10 mouse cellular contexts compared by ENCODE assay signal in genomic region chr3:88541622-88542401, GRCm38 (mm10). TPM values are rescaled to one million over a fixed set of nuclear protein-coding genes. Genes with fewer than 3 reads are reported as not detected.
DNase-seq lines count a peak whose midpoint lies in the region; ATAC-seq lines count a peak whose summit lies in the region.
"Had no signal": no experiment of that assay in that cellular context is flagged by ENCODE, and none has a peak within 500 bp of the region (broad histone marks: within the 10 kb centered on the region; RNA-seq: fewer than 3 reads in every experiment).

No protein-coding gene starts in this region.

- ATAC-seq in heart, embryonic 12.5 days (ENCODE audit: insufficient number of reproducible peaks, low FRiP score): no peak
- ATAC-seq in forebrain, embryonic 15.5 days (replicated peaks): peak; percentile 54
- no peak for ATAC-seq in midbrain, embryonic 12.5 days (ENCODE audit: low FRiP score, low read depth)
- no peak for ATAC-seq in megakaryocyte, adult 5-6 weeks (ENCODE audit: poor library complexity, severe bottlenecking)

- H3K9ac ChIP-seq in heart, embryonic 12.5 days: no peak overlapping the region
- H3K9ac ChIP-seq in forebrain, embryonic 15.5 days (replicated peaks): no peak overlapping the region
- no peak overlapping the region for H3K9ac ChIP-seq in midbrain, embryonic 12.5 days (replicated peaks)

- H3K9me3 ChIP-seq in heart, embryonic 12.5 days (replicated peaks): no peaks in the 10 kb centered on the region
- H3K9me3 ChIP-seq in forebrain, embryonic 15.5 days: no peaks in the 10 kb centered on the region
- H3K9me3 ChIP-seq in midbrain, embryonic 12.5 days: no peaks in the 10 kb centered on the region
- H3K9me3 ChIP-seq: heart, embryonic 10.5 days had no signal

- H3K4me3 ChIP-seq in heart, embryonic 12.5 days: no peak overlapping the region
- H3K4me3 ChIP-seq in forebrain, embryonic 15.5 days: no peak overlapping the region
- H3K4me3 ChIP-seq in midbrain, embryonic 12.5 days: no peak overlapping the region
- H3K4me3 ChIP-seq: heart, embryonic 10.5 days had no signal

- DNase-seq in heart, adult 11 months: peak; percentile 87
- peak; percentile 70 for DNase-seq in cerebellum, adult 9-11 months
- DNase-seq in spleen, postnatal 4 days (ENCODE audit: low spot score in 2 of 2): no peak
- no peak for DNase-seq in frontal cortex, postnatal 14 days (ENCODE audit: low spot score in 2 of 2)
- DNase-seq: kidney, adult 8-10 months had no signal

- H3K4me2 ChIP-seq in heart, embryonic 12.5 days: no peak overlapping the region
- H3K4me2 ChIP-seq in forebrain, embryonic 15.5 days (replicated peaks): no peak overlapping the region
- no peak overlapping the region for H3K4me2 ChIP-seq in midbrain, embryonic 12.5 days (replicated peaks)

- WGBS in heart, embryonic 12.5 days: 77% methylated on average over 7 of the region's 7 CpGs
- 43% methylated on average over 6 of the region's 7 CpGs for WGBS in forebrain, embryonic 15.5 days
- whole genome bisulfite sequencing in midbrain, embryonic 12.5 days: 71% methylated on average over 7 of the region's 7 CpGs

- no peaks in the 10 kb centered on the region for H3K27me3 ChIP-seq in heart, embryonic 12.5 days (replicated peaks)
- H3K27me3 ChIP-seq in forebrain, embryonic 15.5 days: no peaks in the 10 kb centered on the region
- no peaks in the 10 kb centered on the region for H3K27me3 ChIP-seq in midbrain, embryonic 12.5 days

- H3K4me1 ChIP-seq in heart, embryonic 12.5 days (replicated peaks): peaks cover 37% of the 10 kb centered on the region
- H3K4me1 ChIP-seq in forebrain, embryonic 15.5 days: peaks cover 55% of the 10 kb centered on the region
- H3K4me1 ChIP-seq in midbrain, embryonic 12.5 days: peaks cover 42% of the 10 kb centered on the region

- no peak overlapping the region for H3K27ac ChIP-seq in heart, embryonic 12.5 days (ENCODE audit: poor library complexity, severe bottlenecking)
- peak overlapping the region; percentile 51 for H3K27ac ChIP-seq in forebrain, embryonic 15.5 days (replicated peaks)
- peak overlapping the region; percentile 54 for H3K27ac ChIP-seq in midbrain, embryonic 12.5 days (replicated peaks)
- H3K27ac ChIP-seq: heart, embryonic 10.5 days had no signal

- H3K36me3 ChIP-seq in heart, embryonic 12.5 days: peaks cover 33% of the 10 kb centered on the region
- H3K36me3 ChIP-seq in forebrain, embryonic 15.5 days: peaks cover 31% of the 10 kb centered on the region
- peaks cover 31% of the 10 kb centered on the region for H3K36me3 ChIP-seq in midbrain, embryonic 12.5 days

RNA-seq across cellular contexts. Expression of gene Rab25, which starts 6.3 kb away (rescaled TPM):
- 0.55 TPM in 1 of 2 replicates, not detected in the other for polyA plus RNA-seq in heart, embryonic 12.5 days (2016; fragmentation: Nextera tagmentation; extraction: Ambion mirVana)
- 0.15 and 0.28 TPM in 2 replicates for polyA plus RNA-seq in forebrain, embryonic 15.5 days (2015; fragmentation: Nextera tagmentation; extraction: Ambion mirVana)
- polyA plus RNA-seq in midbrain, embryonic 12.5 days (2016; fragmentation: Nextera tagmentation; extraction: Ambion mirVana): 0.21 and 0.47 TPM in 2 replicates
- not detected in 2 replicates for total RNA-seq in megakaryocyte, adult 5-6 weeks (2015)
- not detected in 2 replicates for total RNA-seq in megakaryocyte, adult 5-6 weeks (2017)

RNA-seq across cellular contexts. Expression of gene Mex3a, which starts 9.6 kb away (rescaled TPM):
- 11.8 and 13.9 TPM in 2 replicates for polyA plus RNA-seq in heart, embryonic 12.5 days (2016; fragmentation: Nextera tagmentation; extraction: Ambion mirVana)
- polyA plus RNA-seq in forebrain, embryonic 15.5 days (2015; fragmentation: Nextera tagmentation; extraction: Ambion mirVana): 50.6 and 55.6 TPM in 2 replicates
- polyA plus RNA-seq in midbrain, embryonic 12.5 days (2016; fragmentation: Nextera tagmentation; extraction: Ambion mirVana): 47.8 and 49.9 TPM in 2 replicates
- total RNA-seq in megakaryocyte, adult 5-6 weeks (2015): 0.04 and 0.05 TPM in 2 replicates
- total RNA-seq in megakaryocyte, adult 5-6 weeks (2017): 0.04 and 0.18 TPM in 2 replicates

RNA-seq across cellular contexts. Expression of gene Lamtor2, which starts 11.1 kb away (rescaled TPM):
- 108 and 114 TPM in 2 replicates for polyA plus RNA-seq in heart, embryonic 12.5 days (2016; fragmentation: Nextera tagmentation; extraction: Ambion mirVana)
- polyA plus RNA-seq in forebrain, embryonic 15.5 days (2015; fragmentation: Nextera tagmentation; extraction: Ambion mirVana): 169 and 187 TPM in 2 replicates
- polyA plus RNA-seq in midbrain, embryonic 12.5 days (2016; fragmentation: Nextera tagmentation; extraction: Ambion mirVana): 137 and 152 TPM in 2 replicates
- 31.3 TPM in 2 replicates for total RNA-seq in megakaryocyte, adult 5-6 weeks (2015)
- 57.8 and 73.4 TPM in 2 replicates for total RNA-seq in megakaryocyte, adult 5-6 weeks (2017)

RNA-seq across cellular contexts. Expression of gene Ubqln4, which starts 11.7 kb away (rescaled TPM):
- polyA plus RNA-seq in heart, embryonic 12.5 days (2016; fragmentation: Nextera tagmentation; extraction: Ambion mirVana): 46.5 and 47.9 TPM in 2 replicates
- 45.8 and 47.6 TPM in 2 replicates for polyA plus RNA-seq in forebrain, embryonic 15.5 days (2015; fragmentation: Nextera tagmentation; extraction: Ambion mirVana)
- polyA plus RNA-seq in midbrain, embryonic 12.5 days (2016; fragmentation: Nextera tagmentation; extraction: Ambion mirVana): 64.7 and 71.2 TPM in 2 replicates
- 10.5 and 14.5 TPM in 2 replicates for total RNA-seq in megakaryocyte, adult 5-6 weeks (2015)
- total RNA-seq in megakaryocyte, adult 5-6 weeks (2017): 15.9 and 16.4 TPM in 2 replicates

RNA-seq across cellular contexts. Expression of gene Lmna, which starts 32.1 kb away (rescaled TPM):
- 108 and 113 TPM in 2 replicates for polyA plus RNA-seq in heart, embryonic 12.5 days (2016; fragmentation: Nextera tagmentation; extraction: Ambion mirVana)
- 23.4 and 27.5 TPM in 2 replicates for polyA plus RNA-seq in forebrain, embryonic 15.5 days (2015; fragmentation: Nextera tagmentation; extraction: Ambion mirVana)
- 34.3 and 42.8 TPM in 2 replicates for polyA plus RNA-seq in midbrain, embryonic 12.5 days (2016; fragmentation: Nextera tagmentation; extraction: Ambion mirVana)
- total RNA-seq in megakaryocyte, adult 5-6 weeks (2015): 1.5 and 1.9 TPM in 2 replicates
- total RNA-seq in megakaryocyte, adult 5-6 weeks (2017): 2.5 and 4.5 TPM in 2 replicates

Comparison
In these comparisons a context has a peak if more than half of its experiments do, and no peak if none do; other contexts are left out.
1. DNase-seq: peak in heart, adult 11 months (single experiment) and cerebellum, adult 9-11 months (single experiment); none in spleen, postnatal 4 days (0 of 2) and frontal cortex, postnatal 14 days (0 of 2).